Mouse (Mus musculus) urinary bladder, adult 18-20 months (tissue): ENCODE results near the gene Hs6st3.

ENCODE experiments used
- DNase-seq, 2 experiments: peaks; one replicate each; pipeline ENCODE4 v3.0.0; 2022; ENCODE audit warnings: low spot score in 2 of 2, mixed read lengths in 2 of 2

Gene Hs6st3

GRCm38 (mm10) chr14:119895765-119896465 is 757.8 kb downstream of the Hs6st3 start:
- no peak for DNase-seq

- DNase-seq = no peak
Measured at GRCm38 (mm10) chr14:119902486-119902885, 764.3 kb downstream of the Hs6st3 start.

GRCm38 (mm10) chr14:119908032-119908675 is 770.0 kb downstream of the Hs6st3 start:
- DNase-seq = no peak

- DNase-seq = no peak
Measured at GRCm38 (mm10) chr14:119914508-119914907, 776.4 kb downstream of the Hs6st3 start.

GRCm38 (mm10) chr14:119918281-119919034 is 780.3 kb downstream of the Hs6st3 start:
- DNase-seq = no peak

GRCm38 (mm10) chr14:119919177-119919576 is 781.0 kb downstream of the Hs6st3 start:
- DNase-seq = no peak
